Mouse (Mus musculus) CD4-positive, CD25-positive, alpha-beta regulatory T cell, adult 4 months (primary cell): ENCODE measurements around the gene Bard1. TPM values are rescaled to one million over a fixed set of nuclear protein-coding genes. Genes with fewer than 3 reads are reported as not detected.

Source experiments
- ATAC-seq: one replicate; pipeline ENCODE4 v1.8.0; 2017
- polyA plus RNA-seq, 2 experiments: library from polyadenylated mRNA; unstranded; fragments of 100-300 nt; shearing (Covaris generic); gene quantifications; one replicate each; pipeline ENCODE4 v1.2.1; 2017

The Bard1 gene
- polyA plus RNA-seq, result under 1 TPM; 0.42 to 0.47 TPM

GRCm38 (mm10) chr1:71102344-71103173, at the start of gene Bard1:
Bard1 (minus strand) TSS chr1:71103146.
- peak; percentile 89 for ATAC-seq

GRCm38 (mm10) chr1:71127171-71127570, 24.2 kb upstream of the Bard1 start:
- ATAC-seq, result no peak

GRCm38 (mm10) chr1:71118511-71118910, 15.6 kb upstream of the Bard1 start:
- no peak for ATAC-seq

GRCm38 (mm10) chr1:71117253-71117652, 14.3 kb upstream of the Bard1 start:
- no peak for ATAC-seq

GRCm38 (mm10) chr1:71115781-71116180, 12.8 kb upstream of the Bard1 start:
- ATAC-seq, result no peak

GRCm38 (mm10) chr1:71109858-71110257, 6.9 kb upstream of the Bard1 start:
- ATAC-seq, result no peak

- no peak for ATAC-seq
These were observed 3.2 kb upstream of the Bard1 start for GRCm38 (mm10) chr1:71106127-71106526.

GRCm38 (mm10) chr1:71105724-71106123, 2.8 kb upstream of the Bard1 start:
- ATAC-seq, result no peak

GRCm38 (mm10) chr1:71103174-71103864, 373 bp upstream of the Bard1 start:
- ATAC-seq, result no peak

- no peak for ATAC-seq
These were observed 1.5 kb downstream of the Bard1 start for GRCm38 (mm10) chr1:71101369-71101970.

- ATAC-seq, result no peak
These were observed 2.2 kb downstream of the Bard1 start for GRCm38 (mm10) chr1:71100591-71101368.

GRCm38 (mm10) chr1:71099945-71100515, 2.9 kb downstream of the Bard1 start:
- ATAC-seq, result no peak

- no peak for ATAC-seq
These were observed 6.9 kb downstream of the Bard1 start for GRCm38 (mm10) chr1:71096031-71096430.

- no peak for ATAC-seq
These were observed 7.6 kb downstream of the Bard1 start for GRCm38 (mm10) chr1:71095211-71095805.

GRCm38 (mm10) chr1:71075651-71076050, 27.3 kb downstream of the Bard1 start:
- no peak for ATAC-seq

GRCm38 (mm10) chr1:71070771-71071170, 32.2 kb downstream of the Bard1 start:
- ATAC-seq, result peak; percentile 50

- ATAC-seq, result peak; percentile 82
These were observed 34.1 kb downstream of the Bard1 start for GRCm38 (mm10) chr1:71068728-71069304.

GRCm38 (mm10) chr1:71063885-71064492, 39.0 kb downstream of the Bard1 start:
- no peak for ATAC-seq

GRCm38 (mm10) chr1:71056143-71056542, 46.8 kb downstream of the Bard1 start:
- no peak for ATAC-seq

- ATAC-seq, result no peak
These were observed 47.5 kb downstream of the Bard1 start for GRCm38 (mm10) chr1:71055454-71055853.

- no peak for ATAC-seq
These were observed 50.2 kb downstream of the Bard1 start for GRCm38 (mm10) chr1:71052756-71053155.
